Mouse (Mus musculus) left cerebral cortex, adult 6 months (tissue): ENCODE data around the gene Vps16. TPM values are rescaled to one million over a fixed set of nuclear protein-coding genes. Genes with fewer than 3 reads are reported as not detected.

Source experiments
- long read RNA-seq, 2 experiments: library from polyadenylated mRNA; unstranded; transcript quantifications; one replicate each; pipeline ENCODE4 v2.0.0; 2019 to 2020
- polyA plus RNA-seq: library from polyadenylated mRNA; unstranded; fragments of <200 nt; fragmentation: Nextera tagmentation; gene quantifications from 2 replicates; pipeline ENCODE4 v1.2.3, GENCODE M21; 2021

Vps16 gene
- 33.3 and 46.6 TPM in 2 replicates for polyA plus RNA-seq
- long read RNA-seq, experiment 1, transcript Vps16-201 (24 exons, 3,161 nt): major isoform, 244 of 373 reads
- long read RNA-seq, experiment 1, partial matches to known transcripts: 21 of 373 reads
- long read RNA-seq, experiment 1, other reads (novel, unspliced or antisense): 108 of 373 reads
- long read RNA-seq, experiment 2, transcript Vps16-201 (24 exons, 3,161 nt): major isoform, 40 of 58 reads
- long read RNA-seq, experiment 2, partial matches to known transcripts: 15 of 58 reads
- long read RNA-seq, experiment 2, other reads (novel, unspliced or antisense): 2 of 58 reads

GRCm38 (mm10) chr2:130424126-130424853, at the start of gene Vps16, which contains the start of gene Pced1a:
Gene Vps16, plus strand, starts transcription at chr2:130424339.
Gene Pced1a, minus strand, starts transcription at chr2:130424701.

DNA sequence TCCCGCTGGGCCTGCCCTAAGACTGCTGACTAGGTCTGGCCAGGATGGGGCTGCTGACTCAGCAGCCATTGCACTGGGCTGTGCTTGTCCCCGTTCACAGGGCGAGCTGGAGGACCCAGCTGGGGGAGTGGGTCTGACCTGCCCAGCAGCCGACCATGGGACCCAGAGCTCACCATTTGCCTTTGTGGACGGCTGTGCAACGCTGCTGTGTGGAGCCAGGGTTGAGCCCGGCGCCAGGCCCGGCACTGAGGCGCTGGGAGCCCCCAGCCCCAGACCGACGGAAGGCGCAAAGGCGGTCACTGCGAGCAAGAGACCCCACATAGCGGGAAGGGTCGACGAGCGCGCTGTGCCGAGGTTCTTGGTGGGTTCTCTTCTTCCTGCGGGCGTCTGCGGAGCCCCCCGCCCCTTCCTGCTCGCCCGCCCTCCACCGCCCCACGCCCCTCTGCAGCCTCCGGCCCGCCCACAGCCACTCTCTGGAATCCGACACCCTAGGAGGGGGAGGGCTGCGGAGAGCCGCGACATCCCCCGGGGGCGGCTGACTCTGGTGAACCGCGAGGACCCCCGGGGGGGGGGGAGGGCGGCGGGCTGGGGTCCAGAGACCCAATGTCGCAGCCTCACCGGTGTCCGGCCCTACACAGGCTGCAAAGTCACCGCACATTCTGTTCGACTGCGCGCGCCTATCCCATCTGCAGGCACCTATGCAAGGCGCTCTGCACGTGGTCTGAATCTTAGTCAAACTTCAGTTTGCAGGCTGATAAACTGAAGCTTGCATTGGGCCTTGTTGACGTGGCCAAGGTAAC, 26.8 kb upstream of the Vps16 start, which contains the start of gene Cpxm1:
Cpxm1 (minus strand) TSS at position 389 of the 800 bp plus-strand sequence.

DNA sequence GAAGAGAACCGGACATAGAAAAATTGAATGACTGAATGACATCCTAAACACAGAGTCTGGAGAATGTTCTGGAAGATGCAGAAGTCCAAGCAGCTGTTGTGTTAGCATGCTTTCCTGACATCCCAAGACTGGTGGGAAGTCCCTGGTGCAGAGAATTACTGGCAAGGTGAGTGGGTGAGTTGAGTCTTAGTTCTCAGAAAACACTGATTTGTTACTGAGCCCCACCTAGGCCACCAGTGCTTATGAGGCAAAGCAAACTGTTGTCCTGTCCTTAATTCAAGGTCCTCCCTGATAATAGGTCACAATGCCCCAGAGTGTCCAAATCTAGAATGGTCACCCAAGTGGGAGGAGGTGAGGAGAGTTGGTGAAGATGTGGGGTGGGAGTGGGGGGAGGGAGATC, 19.2 kb upstream of the Vps16 start, which contains the start of the genes Gm28372 and 1700020A23Rik:
Gm28372 (plus strand) TSS at position 301 of the 400 bp plus-strand sequence.
1700020A23Rik (plus strand) TSS at position 321 of the 400 bp plus-strand sequence.

GRCm38 (mm10) chr2:130406178-130406577, 18.0 kb upstream of the Vps16 start, which contains the start of gene Tmem239:
Gene Tmem239, plus strand, starts transcription at chr2:130406478.

DNA sequence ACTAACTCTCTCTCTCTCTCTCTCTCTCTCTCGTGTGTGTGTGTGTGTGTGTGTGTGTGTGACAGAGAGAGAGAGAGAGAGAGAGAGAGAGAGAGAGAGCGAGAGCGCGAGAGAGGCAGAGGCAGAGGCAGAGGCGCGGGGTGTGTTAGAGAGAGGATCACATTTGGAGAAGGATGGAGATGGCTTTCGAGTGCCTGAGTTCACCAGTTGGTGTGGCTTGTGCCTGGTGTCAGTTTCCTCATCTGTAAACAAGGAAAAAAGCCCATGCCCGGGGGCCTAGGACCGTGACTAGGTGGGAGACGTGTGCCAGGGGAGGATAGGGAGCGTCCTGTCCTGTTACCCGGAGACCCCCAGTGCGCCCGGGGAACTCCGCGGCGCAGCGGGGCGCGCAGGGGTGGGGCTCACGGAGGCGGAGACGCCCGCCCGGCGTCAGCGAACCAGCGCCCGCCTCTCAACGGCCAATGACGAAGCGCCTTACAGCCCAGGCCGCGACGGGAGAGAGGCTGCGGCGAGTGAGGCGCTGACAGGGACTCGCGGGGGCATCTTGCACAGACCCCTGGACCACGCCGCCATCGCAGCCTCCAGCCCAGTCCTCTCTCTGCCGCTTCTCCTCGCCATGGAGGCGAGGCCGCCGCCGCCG, 25.8 kb downstream of the Vps16 start, which contains the start of gene Ptpra:
Ptpra (plus strand) TSS at position 485 of the 640 bp plus-strand sequence.

Other genes with a start within 250 kb of the Vps16 start
- 201 and 239 TPM in 2 replicates for gene Snrpb, start 244.9 kb upstream of the Vps16 start, polyA plus RNA-seq
- gene Tmc2, start 229.1 kb upstream of the Vps16 start, polyA plus RNA-seq: not detected in 2 replicates
- gene Nop56, start 149.9 kb upstream of the Vps16 start, polyA plus RNA-seq: 52.1 and 80.5 TPM in 2 replicates
- gene Idh3b, start 139.8 kb upstream of the Vps16 start, polyA plus RNA-seq: 379 and 452 TPM in 2 replicates
- 0.51 and 0.83 TPM in 2 replicates for gene Ebf4, start 129.2 kb upstream of the Vps16 start, polyA plus RNA-seq
- gene Cpxm1, start 26.8 kb upstream of the Vps16 start, polyA plus RNA-seq: 3.1 and 4.3 TPM in 2 replicates
- gene Gm28372, start 19.1 kb upstream of the Vps16 start, polyA plus RNA-seq: not detected in 2 replicates
- gene 1700020A23Rik, start 19.1 kb upstream of the Vps16 start, polyA plus RNA-seq: not detected in 2 replicates
- not detected in 2 replicates for gene Tmem239, start 17.9 kb upstream of the Vps16 start, polyA plus RNA-seq
- gene Pced1a, start 362 bp downstream of the Vps16 start, polyA plus RNA-seq: 7.8 and 9.5 TPM in 2 replicates
- 32.4 and 125 TPM in 2 replicates for gene Ptpra, start 25.9 kb downstream of the Vps16 start, polyA plus RNA-seq
- gene Mrps26, start 139.4 kb downstream of the Vps16 start, polyA plus RNA-seq: 141 and 170 TPM in 2 replicates
- 0.53 TPM in 1 of 2 replicates, not detected in the other for gene Oxt, start 151.8 kb downstream of the Vps16 start, polyA plus RNA-seq
- 1.3 and 6.6 TPM in 2 replicates for gene Avp, start 158.2 kb downstream of the Vps16 start, polyA plus RNA-seq
- gene Fastkd5, start 205.7 kb downstream of the Vps16 start, polyA plus RNA-seq: 3.2 and 3.6 TPM in 2 replicates
- gene Ubox5, start 205.7 kb downstream of the Vps16 start, polyA plus RNA-seq: 8.8 TPM in 2 replicates
- 6.4 and 10.5 TPM in 2 replicates for gene Lzts3, start 218.5 kb downstream of the Vps16 start, polyA plus RNA-seq
- gene Ddrgk1, start 240.3 kb downstream of the Vps16 start, polyA plus RNA-seq: 182 and 214 TPM in 2 replicates
- gene Itpa, start 243.3 kb downstream of the Vps16 start, polyA plus RNA-seq: 65.4 and 72.9 TPM in 2 replicates